Mouse (Mus musculus): ENCODE measurements around the gene Pacrg. TPM values are rescaled to one million over a fixed set of nuclear protein-coding genes. Genes with fewer than 3 reads are reported as not detected.

The Pacrg gene
- polyA plus RNA-seq, 1 experiment from 2014 or later: 3.7 TPM

DNA sequence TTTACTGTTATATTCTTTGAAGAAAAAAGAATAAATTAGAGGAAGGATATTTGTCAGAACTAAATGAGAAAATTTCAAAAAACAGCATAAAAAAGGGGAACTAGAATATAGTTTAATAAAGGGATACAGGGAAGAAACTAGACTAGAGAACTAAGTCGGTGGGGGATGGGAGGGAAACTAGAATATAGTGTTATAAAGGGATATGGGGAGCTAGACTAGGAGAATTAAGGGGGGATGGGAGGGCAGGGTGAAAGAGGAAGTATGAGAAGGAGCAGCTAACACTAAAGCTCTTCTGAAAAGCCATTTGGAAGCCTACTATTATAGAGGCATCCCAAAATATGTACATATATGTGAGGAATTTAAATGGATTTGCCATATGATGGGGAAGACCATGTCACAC is 75.8 kb downstream of the Pacrg start:
- Histone ChIP-seq H3K36me3 (ENCODE audit: control insufficient read depth, insufficient read depth, low read length) (no peaks in the 10 kb centered on the region), H3K4me2 (ENCODE audit: low read depth, low read length) (no peak overlapping the region), H3K27ac (ENCODE audit: low read length) (no peak overlapping the region), H3K9ac (ENCODE audit: low read length) (no peak overlapping the region), H3K4me3 (ENCODE audit: low read length) (no peak overlapping the region), H3K4me1 (replicated peaks; ENCODE audit: control insufficient read depth, insufficient read depth, low read length) (no peaks in the 10 kb centered on the region), H3K27me3 (ENCODE audit: control insufficient read depth, insufficient read depth, low read depth, low read length) (no peaks in the 10 kb centered on the region), H3K9me3 (ENCODE audit: control insufficient read depth, low read length) (no peaks in the 10 kb centered on the region)
- 86% methylated on average over 1 of the region's 1 CpGs for WGBS
- no peak for ATAC-seq (ENCODE audit: low read depth)

DNA sequence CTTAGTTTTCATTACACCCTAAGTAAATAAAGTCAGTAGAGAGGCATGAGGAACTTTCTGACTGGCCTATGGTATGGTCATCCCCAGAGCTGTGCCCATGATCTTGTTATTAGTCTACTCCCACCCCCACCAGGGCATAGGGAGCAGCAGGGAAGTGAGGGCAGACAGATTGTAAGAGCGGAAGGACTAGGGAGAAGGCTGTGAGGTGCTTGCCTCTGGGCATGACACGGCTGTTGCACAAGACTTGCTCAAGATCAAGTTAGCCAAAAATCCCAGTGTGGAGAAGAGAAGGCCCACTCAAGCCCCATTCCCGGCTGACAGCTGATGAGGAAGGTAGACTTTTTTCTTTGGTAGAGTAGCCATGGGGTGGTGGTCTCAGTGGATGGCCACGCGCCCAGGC is 82.7 kb downstream of the Pacrg start:
- ATAC-seq (ENCODE audit: low read depth): no peak
- H3K27me3 ChIP-seq (ENCODE audit: control insufficient read depth, insufficient read depth, low read depth, low read length): no peaks in the 10 kb centered on the region

DNA sequence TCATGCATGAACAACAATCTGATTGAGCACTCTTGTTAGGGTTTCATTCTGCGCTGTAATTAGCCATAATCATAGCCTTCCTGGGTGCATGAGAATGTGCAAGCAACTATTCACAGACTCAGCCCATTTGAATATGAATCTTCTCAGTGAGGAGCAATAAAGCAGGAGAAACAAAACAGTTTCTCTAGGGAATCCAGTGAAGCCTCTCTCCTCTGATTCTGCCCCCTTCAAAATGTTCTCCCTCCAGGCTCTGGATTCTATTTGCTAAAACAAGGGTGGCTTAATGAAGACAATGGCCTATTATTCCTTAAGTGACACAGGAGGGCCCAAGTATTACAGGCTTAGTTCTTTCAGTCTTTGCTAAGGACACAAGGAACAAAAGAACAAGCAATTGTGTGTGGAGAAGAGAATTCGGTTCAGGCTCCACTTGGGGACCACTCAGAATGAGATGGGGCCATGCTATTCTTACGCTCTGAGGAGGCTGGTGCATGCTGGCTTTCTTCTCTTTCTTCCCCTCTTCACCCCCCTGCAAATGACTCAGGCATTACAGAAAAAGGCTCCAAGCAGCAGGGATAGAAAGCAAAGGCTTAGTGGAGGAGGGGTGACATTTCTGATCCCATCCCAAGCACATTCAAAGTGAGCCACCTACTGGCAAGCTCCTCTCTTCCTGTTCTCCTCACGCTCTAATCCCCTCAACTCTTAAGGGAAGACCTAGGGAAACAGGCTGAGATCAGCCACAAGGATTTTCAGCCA is 95.2 kb downstream of the Pacrg start:
- Histone ChIP-seq H3K4me1 (replicated peaks; ENCODE audit: control insufficient read depth, insufficient read depth, low read length) (peaks cover 6% of the 10 kb centered on the region; the same call in 1 of the 2 replicates), H3K27me3 (ENCODE audit: control insufficient read depth, insufficient read depth, low read depth, low read length) (no peaks in the 10 kb centered on the region), H3K4me2 (ENCODE audit: low read depth, low read length) (no peak overlapping the region), H3K27ac (ENCODE audit: low read length) (peak overlapping the region; percentile 20; the same call in 1 of the 2 replicates), H3K4me3 (ENCODE audit: low read length) (no peak overlapping the region), H3K9me3 (ENCODE audit: control insufficient read depth, low read length) (no peaks in the 10 kb centered on the region), H3K9ac (ENCODE audit: low read length) (no peak overlapping the region), H3K36me3 (ENCODE audit: control insufficient read depth, insufficient read depth, low read length) (no peaks in the 10 kb centered on the region)
- WGBS: 29% methylated on average over 4 of the region's 4 CpGs
- ATAC-seq (ENCODE audit: low read depth): peak; percentile 86

More for the DNA sequence above, 82.7 kb downstream of the Pacrg start:
- H3K9ac ChIP-seq (ENCODE audit: low read length): no peak overlapping the region
- WGBS: 87% methylated on average over 5 of the region's 5 CpGs
- no peak overlapping the region for H3K27ac ChIP-seq (ENCODE audit: low read length)
- no peak overlapping the region for H3K4me3 ChIP-seq (ENCODE audit: low read length)
- no peak overlapping the region for H3K4me2 ChIP-seq (ENCODE audit: low read depth, low read length)
- no peaks in the 10 kb centered on the region for H3K36me3 ChIP-seq (ENCODE audit: control insufficient read depth, insufficient read depth, low read length)
- H3K9me3 ChIP-seq (ENCODE audit: control insufficient read depth, low read length): no peaks in the 10 kb centered on the region
- H3K4me1 ChIP-seq (replicated peaks; ENCODE audit: control insufficient read depth, insufficient read depth, low read length): no peaks in the 10 kb centered on the region

DNA sequence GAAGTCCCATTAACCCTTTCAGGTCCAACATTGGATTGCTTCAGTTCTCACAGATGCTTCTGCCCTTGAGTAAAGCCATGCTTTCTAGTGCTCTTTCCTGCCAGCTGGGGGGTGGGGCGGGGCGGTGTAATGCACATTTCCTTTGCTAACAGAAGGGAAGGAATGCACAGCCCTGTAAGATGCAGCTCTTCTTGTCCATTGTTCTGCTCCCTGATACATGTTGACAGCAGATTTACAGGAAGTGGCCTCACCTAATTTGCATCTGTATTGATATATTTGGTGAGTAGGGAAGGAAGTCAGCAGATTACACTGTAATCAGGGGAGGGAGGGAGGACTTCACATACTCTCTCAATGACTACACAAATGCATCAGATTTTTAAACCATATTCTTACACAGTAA is 100.0 kb downstream of the Pacrg start:
- ATAC-seq (ENCODE audit: low read depth): peak; percentile 61
- Histone ChIP-seq H3K4me1 (replicated peaks; ENCODE audit: control insufficient read depth, insufficient read depth, low read length) (peaks cover 14% of the 10 kb centered on the region), H3K4me2 (ENCODE audit: low read depth, low read length) (no peak overlapping the region), H3K4me3 (ENCODE audit: low read length) (no peak overlapping the region), H3K9me3 (ENCODE audit: control insufficient read depth, low read length) (no peaks in the 10 kb centered on the region), H3K9ac (ENCODE audit: low read length) (no peak overlapping the region), H3K36me3 (ENCODE audit: control insufficient read depth, insufficient read depth, low read length) (no peaks in the 10 kb centered on the region), H3K27ac (ENCODE audit: low read length) (no peak overlapping the region), H3K27me3 (ENCODE audit: control insufficient read depth, insufficient read depth, low read depth, low read length) (no peaks in the 10 kb centered on the region)
- WGBS: 82% methylated on average over 2 of the region's 2 CpGs

DNA sequence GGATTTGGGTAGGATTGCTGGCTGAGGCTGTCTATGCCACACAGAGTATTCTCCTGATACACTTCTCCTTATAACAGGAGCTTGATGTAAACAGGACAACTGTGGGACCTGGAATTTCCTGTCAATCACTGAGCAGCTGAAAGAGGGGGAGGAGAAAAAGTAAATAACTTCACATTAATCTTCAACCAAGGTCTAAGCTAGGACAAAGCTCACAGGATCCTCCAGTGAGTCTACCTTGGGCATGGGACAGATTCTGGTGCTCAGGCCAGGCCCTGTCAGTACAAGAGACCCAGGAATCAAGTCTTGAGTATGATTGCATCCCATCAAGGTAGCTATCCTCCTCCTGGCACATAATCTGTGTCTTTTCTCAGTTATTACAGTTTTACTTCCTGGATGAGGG is 102.1 kb downstream of the Pacrg start:
- no peaks in the 10 kb centered on the region for H3K9me3 ChIP-seq (ENCODE audit: control insufficient read depth, low read length)
- no peak overlapping the region for H3K9ac ChIP-seq (ENCODE audit: low read length)
- H3K27ac ChIP-seq (ENCODE audit: low read length): no peak overlapping the region
- ATAC-seq (ENCODE audit: low read depth): no peak
- H3K4me2 ChIP-seq (ENCODE audit: low read depth, low read length): no peak overlapping the region
- H3K36me3 ChIP-seq (ENCODE audit: control insufficient read depth, insufficient read depth, low read length): no peaks in the 10 kb centered on the region
- H3K4me3 ChIP-seq (ENCODE audit: low read length): no peak overlapping the region
- H3K27me3 ChIP-seq (ENCODE audit: control insufficient read depth, insufficient read depth, low read depth, low read length): no peaks in the 10 kb centered on the region
- H3K4me1 ChIP-seq (replicated peaks; ENCODE audit: control insufficient read depth, insufficient read depth, low read length): peaks cover 8% of the 10 kb centered on the region

DNA sequence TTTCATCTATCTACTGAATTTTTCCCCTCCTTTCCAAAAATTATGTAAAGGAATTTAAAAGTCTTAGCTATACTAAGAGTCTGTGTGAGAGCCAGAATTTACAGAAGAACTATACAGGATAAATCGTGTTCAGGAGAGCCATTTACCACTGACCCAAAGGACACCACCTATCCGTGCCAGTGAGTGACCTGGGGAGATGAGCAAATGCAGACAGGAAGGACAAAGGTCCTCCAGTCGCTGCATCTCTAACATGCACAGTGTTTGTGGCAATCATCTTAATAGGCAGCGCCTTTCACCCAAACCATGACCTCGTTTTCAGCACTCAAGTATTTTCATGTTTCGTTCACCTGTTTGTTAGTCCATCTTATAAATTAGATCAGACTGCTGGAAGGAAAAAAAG is 105.4 kb downstream of the Pacrg start:
- Histone ChIP-seq H3K4me1 (replicated peaks; ENCODE audit: control insufficient read depth, insufficient read depth, low read length) (peaks cover 8% of the 10 kb centered on the region), H3K27ac (ENCODE audit: low read length) (no peak overlapping the region), H3K27me3 (ENCODE audit: control insufficient read depth, insufficient read depth, low read depth, low read length) (no peaks in the 10 kb centered on the region), H3K9me3 (ENCODE audit: control insufficient read depth, low read length) (no peaks in the 10 kb centered on the region), H3K4me2 (ENCODE audit: low read depth, low read length) (no peak overlapping the region), H3K4me3 (ENCODE audit: low read length) (no peak overlapping the region), H3K9ac (ENCODE audit: low read length) (no peak overlapping the region), H3K36me3 (ENCODE audit: control insufficient read depth, insufficient read depth, low read length) (no peaks in the 10 kb centered on the region)
- no peak for ATAC-seq (ENCODE audit: low read depth)
- WGBS: 81% methylated on average over 6 of the region's 6 CpGs

DNA sequence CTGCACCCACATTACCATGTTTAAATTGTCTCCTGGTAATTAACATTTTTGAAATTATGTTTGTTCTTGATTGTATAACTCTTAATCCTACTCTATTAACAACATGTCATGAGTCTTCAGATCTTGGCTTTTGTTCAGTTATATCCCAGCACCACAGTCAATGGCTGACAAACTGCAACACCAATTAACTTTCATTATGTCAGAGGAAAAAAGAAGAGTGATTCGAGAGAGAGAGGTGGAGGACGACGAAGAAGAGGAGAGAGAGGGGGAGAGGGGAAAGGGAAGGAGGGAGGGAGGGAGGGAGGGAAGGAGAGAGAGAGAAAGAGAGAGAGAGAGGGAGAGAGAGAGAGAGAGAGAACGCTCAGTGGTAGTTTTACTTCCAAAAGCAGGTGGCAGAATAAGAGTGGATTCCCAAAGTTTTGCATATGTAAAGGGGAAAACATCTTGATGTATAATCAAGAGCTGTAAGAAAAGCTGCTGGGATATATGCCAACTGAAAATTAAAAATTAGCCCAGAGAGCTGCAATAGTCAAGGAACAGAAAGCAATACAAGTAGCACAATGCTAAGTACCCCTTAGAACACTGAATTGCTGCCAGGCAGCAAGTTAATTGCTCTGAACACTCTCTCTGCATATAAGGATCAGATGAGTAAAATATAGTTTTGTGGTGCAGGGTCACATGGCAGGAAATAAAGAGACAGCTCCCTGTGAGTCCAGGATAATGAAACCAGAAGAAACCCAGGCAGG is 107.6 kb downstream of the Pacrg start:
- no peak overlapping the region for H3K9ac ChIP-seq (ENCODE audit: low read length)

DNA sequence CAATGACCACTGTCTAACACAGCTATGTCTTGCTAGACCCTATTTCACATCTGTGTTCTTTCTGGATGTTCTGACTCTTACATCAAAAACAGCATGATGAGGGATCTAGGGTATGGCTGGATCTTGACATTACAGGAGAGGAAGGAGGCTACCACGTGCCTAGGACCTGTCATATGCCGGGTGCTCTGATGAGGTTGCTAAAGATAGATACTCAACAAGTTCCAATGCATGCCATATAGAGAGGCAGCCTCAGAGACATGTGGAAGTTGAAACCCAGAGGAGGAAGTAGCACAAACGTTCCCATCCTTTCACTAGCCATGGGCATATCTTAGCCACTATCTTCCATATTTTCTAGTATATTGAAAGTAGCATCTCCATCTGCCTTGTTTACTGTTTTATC is 115.3 kb downstream of the Pacrg start:
- no peak overlapping the region for H3K4me2 ChIP-seq (ENCODE audit: low read depth, low read length)
- H3K9me3 ChIP-seq (ENCODE audit: control insufficient read depth, low read length): no peaks in the 10 kb centered on the region
- no peak overlapping the region for H3K27ac ChIP-seq (ENCODE audit: low read length)
- H3K4me1 ChIP-seq (replicated peaks; ENCODE audit: control insufficient read depth, insufficient read depth, low read length): no peaks in the 10 kb centered on the region
- ATAC-seq (ENCODE audit: low read depth): no peak
- H3K27me3 ChIP-seq (ENCODE audit: control insufficient read depth, insufficient read depth, low read depth, low read length): no peaks in the 10 kb centered on the region
- 84% methylated on average over 3 of the region's 3 CpGs for WGBS
- no peak overlapping the region for H3K4me3 ChIP-seq (ENCODE audit: low read length)
- H3K36me3 ChIP-seq (ENCODE audit: control insufficient read depth, insufficient read depth, low read length): no peaks in the 10 kb centered on the region
- no peak overlapping the region for H3K9ac ChIP-seq (ENCODE audit: low read length)

More for the DNA sequence above, 107.6 kb downstream of the Pacrg start:
- Histone ChIP-seq H3K27me3 (ENCODE audit: control insufficient read depth, insufficient read depth, low read depth, low read length) (no peaks in the 10 kb centered on the region), H3K4me3 (ENCODE audit: low read length) (no peak overlapping the region), H3K36me3 (ENCODE audit: control insufficient read depth, insufficient read depth, low read length) (no peaks in the 10 kb centered on the region), H3K9me3 (ENCODE audit: control insufficient read depth, low read length) (no peaks in the 10 kb centered on the region), H3K27ac (ENCODE audit: low read length) (no peak overlapping the region), H3K4me2 (ENCODE audit: low read depth, low read length) (no peak overlapping the region), H3K4me1 (replicated peaks; ENCODE audit: control insufficient read depth, insufficient read depth, low read length) (no peaks in the 10 kb centered on the region)
- no peak for ATAC-seq (ENCODE audit: low read depth)
- WGBS: 38% methylated on average over 4 of the region's 4 CpGs

DNA sequence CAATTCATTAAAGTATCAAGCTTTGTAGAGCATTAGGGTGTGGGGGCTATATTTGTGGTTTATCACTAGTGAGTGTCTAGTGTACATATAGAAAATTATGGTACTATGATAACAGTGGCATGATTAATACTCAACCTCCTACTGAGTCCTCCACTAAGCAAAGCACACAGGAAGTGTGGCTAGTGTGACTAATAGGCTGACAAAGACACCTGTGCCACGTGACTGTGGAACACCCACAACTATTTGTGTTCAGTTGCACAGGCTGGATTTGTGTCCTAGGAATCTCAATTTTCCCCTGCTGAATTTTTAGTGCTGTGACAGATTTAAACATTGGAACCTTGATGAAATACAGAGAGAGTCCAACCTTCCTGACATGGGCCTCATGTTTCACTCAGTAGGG is 118.5 kb downstream of the Pacrg start:
- no peak for ATAC-seq (ENCODE audit: low read depth)
- Histone ChIP-seq H3K9ac (ENCODE audit: low read length) (no peak overlapping the region), H3K4me3 (ENCODE audit: low read length) (no peak overlapping the region), H3K27me3 (ENCODE audit: control insufficient read depth, insufficient read depth, low read depth, low read length) (no peaks in the 10 kb centered on the region), H3K4me1 (replicated peaks; ENCODE audit: control insufficient read depth, insufficient read depth, low read length) (no peaks in the 10 kb centered on the region), H3K4me2 (ENCODE audit: low read depth, low read length) (no peak overlapping the region), H3K9me3 (ENCODE audit: control insufficient read depth, low read length) (no peaks in the 10 kb centered on the region), H3K27ac (ENCODE audit: low read length) (no peak overlapping the region), H3K36me3 (ENCODE audit: control insufficient read depth, insufficient read depth, low read length) (no peaks in the 10 kb centered on the region)
- WGBS: 14% methylated on average over 1 of the region's 1 CpGs
